Mouse (Mus musculus) megakaryocyte, embryonic 14.5 days (primary cell): ENCODE results near the gene Zfp719.

Source experiments
- FLI1 ChIP-seq: IDR thresholded peaks from 2 replicates; pipeline ENCODE4 v1.6.1; 2012; ENCODE audit warnings: low read length, inconsistent platforms, mixed read lengths
- GATA1 ChIP-seq: IDR thresholded peaks from 3 replicates; pipeline ENCODE4 v1.6.1; 2012; ENCODE audit warnings: mixed read lengths, low read length, inconsistent platforms, borderline replicate concordance

- no peak for TF ChIP-seq GATA1
- TF ChIP-seq FLI1 = no peak
These were observed 16.7 kb upstream of the Zfp719 start for GRCm38 (mm10) chr7:43562651-43563070.
